Mouse (Mus musculus): Measurements from ENCODE around the gene Wnt3.

DNA sequence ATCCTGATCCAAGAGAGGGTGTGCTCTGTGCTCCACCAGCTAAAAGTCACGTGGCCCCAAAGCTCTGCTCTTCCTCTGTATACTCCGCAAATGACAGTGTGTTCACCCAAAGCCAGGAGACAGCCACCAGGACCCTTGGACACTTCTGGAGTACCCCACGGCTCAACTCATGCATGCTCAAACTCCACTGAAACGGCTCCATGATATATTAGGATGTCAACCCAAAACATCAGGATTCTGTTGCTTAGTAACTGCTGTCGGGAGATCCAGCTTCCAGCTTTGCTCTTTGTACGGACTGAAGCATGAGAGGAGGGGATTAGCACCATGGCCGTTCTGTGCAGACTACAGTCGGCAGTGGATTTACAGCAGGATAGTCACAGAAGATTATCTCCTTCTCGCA, 80.3 kb downstream of the Wnt3 start:
- TF ChIP-seq CTCF (IDR thresholded peaks at IDR 0.05; ENCODE audit: control insufficient read depth, insufficient read depth, insufficient replicate concordance, low read depth, low read length) (no peak), POLR2A (IDR thresholded peaks at IDR 0.05; ENCODE audit: control insufficient read depth, low read depth, low read length) (no peak)

All from testis, adult 2 months (tissue).